Mouse (Mus musculus): ENCODE results near the gene Lpo.

GRCm38 (mm10) chr11:87793460-87793859 lies 34.6 kb downstream of the Lpo start, which contains the start of gene Mpo:
- TF ChIP-seq CTCF (IDR thresholded peaks at IDR 0.05; ENCODE audit: extremely low read depth, insufficient read length, insufficient replicate concordance, low read depth, low read length) (no peak), POLR2A (IDR thresholded peaks at IDR 0.05; ENCODE audit: low read depth, low read length) (no peak)

All from small intestine, adult 2 months (tissue).